Comparison of ENCODE assay signal across 28 mouse cellular contexts in genomic region chr4:73781061-73781460, GRCm38 (mm10). TPM values are rescaled to one million over a fixed set of nuclear protein-coding genes. Genes with fewer than 3 reads are reported as not detected.
DNase-seq lines count a peak whose midpoint lies in the region; TF ChIP-seq lines count a peak whose summit lies in the region.
"Had no signal": no experiment of that assay in that cellular context is flagged by ENCODE, and none has a peak within 500 bp of the region (broad histone marks: within the 10 kb centered on the region; RNA-seq: fewer than 3 reads in every experiment).

No protein-coding gene starts in this region.

- H3K27me3 ChIP-seq in liver, adult 2 months (ENCODE audit: control insufficient read depth, insufficient read depth, low read length): no peaks in the 10 kb centered on the region
- H3K27me3 ChIP-seq: CH12.LX; embryonic facial prominence, embryonic 12.5 days; embryonic facial prominence, embryonic 15.5 days; heart, embryonic 12.5 days; heart, embryonic 15.5 days; hindbrain, embryonic 13.5 days; intestine, embryonic 15.5 days; Patski had no signal

- H3K4me3 ChIP-seq in liver, adult 2 months (ENCODE audit: insufficient read depth, low read depth, low read length): no peak overlapping the region
- H3K4me3 ChIP-seq: embryonic facial prominence, embryonic 12.5 days; embryonic facial prominence, embryonic 15.5 days; gastrocnemius, adult 2 months; heart, embryonic 12.5 days; heart, embryonic 15.5 days; hindbrain, embryonic 10.5 days; hindbrain, embryonic 13.5 days; intestine, embryonic 15.5 days had no signal

- H3K4me1 ChIP-seq in liver, adult 2 months (ENCODE audit: control insufficient read depth, insufficient read depth, low read length): no peaks in the 10 kb centered on the region
- H3K4me1 ChIP-seq: embryonic facial prominence, embryonic 12.5 days; embryonic facial prominence, embryonic 15.5 days; heart, embryonic 12.5 days; heart, embryonic 15.5 days; hindbrain, embryonic 10.5 days; hindbrain, embryonic 13.5 days; intestine, embryonic 15.5 days had no signal

- H3K9ac ChIP-seq in liver, adult 2 months (ENCODE audit: low read depth, low read length): no peak overlapping the region
- H3K9ac ChIP-seq: embryonic facial prominence, embryonic 12.5 days; embryonic facial prominence, embryonic 15.5 days; forebrain, postnatal 0 days; heart, embryonic 12.5 days; heart, embryonic 15.5 days; hindbrain, embryonic 13.5 days; intestine, embryonic 15.5 days had no signal

- whole genome bisulfite sequencing in liver, adult 2 months: 76% methylated on average over 3 of the region's 3 CpGs

- TF ChIP-seq CTCF in liver, adult 2 months (IDR thresholded peaks at IDR 0.05; ENCODE audit: low read depth, low read length): no peak

- H3K27ac ChIP-seq in liver, adult 2 months (replicated peaks; ENCODE audit: insufficient read depth, low read depth, low read length): no peak overlapping the region
- H3K27ac ChIP-seq: embryonic facial prominence, embryonic 12.5 days; embryonic facial prominence, embryonic 15.5 days; gastrocnemius, adult 2 months; heart, embryonic 15.5 days; hindbrain, embryonic 10.5 days; hindbrain, embryonic 13.5 days; intestine, embryonic 15.5 days had no signal

- no peaks in the 10 kb centered on the region for H3K79me2 ChIP-seq in liver, adult 2 months (ENCODE audit: control insufficient read depth, insufficient read depth, low read length)

- TF ChIP-seq POLR2A in liver, adult 2 months (IDR thresholded peaks at IDR 0.05; ENCODE audit: extremely low read depth, insufficient read depth, low read length): no peak

- DNase-seq in adrenal gland, postnatal 14 days: peak; percentile 46
- DNase-seq in adrenal gland, postnatal 36 days: no peak
- DNase-seq in liver, adult 2 months (ENCODE audit: extremely low read depth, low read depth, low spot score): peak; percentile 5
- DNase-seq in liver: no peak
- DNase-seq in lung, postnatal 25 days (ENCODE audit: low spot score): peak; percentile 50
- no peak for DNase-seq in lung, postnatal 10 days
- DNase-seq: adrenal gland, postnatal 25 days; B cell, adult 2 months; cerebellum, adult 11 months; cerebellum, adult 2 months; cerebellum, adult 9-11 months; cerebellum, postnatal 25 days; forebrain, postnatal 0 days; gastrocnemius, adult 2 months; gastrocnemius, postnatal 14 days; heart, postnatal 10 days; heart, postnatal 36 days had no signal

- no peaks in the 10 kb centered on the region for H3K36me3 ChIP-seq in liver, adult 2 months (ENCODE audit: control insufficient read depth, insufficient read depth, low read length)
- H3K36me3 ChIP-seq: embryonic facial prominence, embryonic 12.5 days; embryonic facial prominence, embryonic 15.5 days; G1E; heart, embryonic 12.5 days; heart, embryonic 15.5 days; hindbrain, embryonic 10.5 days; hindbrain, embryonic 13.5 days; intestine, embryonic 15.5 days had no signal

RNA-seq across cellular contexts. Expression of gene Rasef, which starts 9.7 kb away (rescaled TPM):
- 0.19 and 0.26 TPM in 2 replicates for total RNA-seq in adrenal gland, postnatal 14 days (2021)
- total RNA-seq in adrenal gland, postnatal 36 days (2021): not detected
- total RNA-seq in liver, adult 2 months (2014; rRNA removed): under 0.01 and 0.07 TPM in 2 replicates
- polyA plus RNA-seq in liver, adult 2 months (2012; rRNA removed): 0.04 TPM in 1 of 2 replicates, not detected in the other
- total RNA-seq: adrenal gland, postnatal 25 days; common myeloid progenitor, adult 5-6 weeks; gastrocnemius, adult 2 months had no signal
- polyA plus RNA-seq: G1E, Patski had no signal

Comparison
In these comparisons a context has a peak if more than half of its experiments do, and no peak if none do; other contexts are left out.
1. DNase-seq: peak in adrenal gland, postnatal 14 days (single experiment), liver, adult 2 months (single experiment) and lung, postnatal 25 days (single experiment); none in adrenal gland, postnatal 36 days (0 of 2), liver (single experiment) and lung, postnatal 10 days (single experiment).